Mouse (Mus musculus): ENCODE measurements at regions not wholly inside any gene's neighbourhood (a gene's known extent, or its start where the extent isn't known, plus 50 kb on each side); places are given as distances from the start of the nearest gene placed in this dataset.

DNA sequence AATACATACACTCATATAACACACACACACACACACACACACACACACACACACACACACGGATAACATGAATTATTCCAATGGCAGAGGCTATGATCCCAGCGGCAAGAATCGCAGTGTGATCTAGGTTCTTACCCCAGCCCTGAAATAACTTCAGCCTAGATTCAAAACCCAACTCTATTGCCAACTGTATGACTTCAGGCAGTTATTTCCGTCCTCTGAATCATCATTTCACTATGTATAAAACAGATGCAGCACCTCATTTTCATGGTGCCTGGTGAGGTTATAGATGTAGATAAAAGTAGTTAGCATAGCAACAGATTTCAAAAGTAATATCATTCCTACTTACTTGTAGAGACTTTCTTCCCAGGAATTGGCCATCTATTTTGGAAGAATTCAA is 61.0 kb upstream of the Tnfsf11 start:
- no peak for DNase-seq

DNA sequence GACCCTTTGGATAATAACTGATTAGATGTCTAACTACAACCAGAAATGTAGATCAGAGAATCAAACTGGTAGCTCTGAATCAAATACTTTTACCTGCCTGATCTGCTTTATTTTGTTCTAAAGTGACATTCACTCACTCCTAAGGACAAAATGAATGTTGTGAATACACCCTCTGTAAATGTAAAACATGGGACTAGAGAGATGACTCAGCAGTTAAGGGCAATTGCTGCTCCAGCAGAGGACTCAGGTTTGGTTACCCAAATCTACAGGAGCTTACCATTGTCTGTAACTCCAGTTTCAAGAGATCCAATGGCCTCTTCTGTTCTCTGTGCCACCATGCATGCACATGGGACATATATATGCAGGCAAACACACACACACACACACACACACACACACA is 57.0 kb upstream of the Tnfsf11 start:
- DNase-seq, result no peak

DNA sequence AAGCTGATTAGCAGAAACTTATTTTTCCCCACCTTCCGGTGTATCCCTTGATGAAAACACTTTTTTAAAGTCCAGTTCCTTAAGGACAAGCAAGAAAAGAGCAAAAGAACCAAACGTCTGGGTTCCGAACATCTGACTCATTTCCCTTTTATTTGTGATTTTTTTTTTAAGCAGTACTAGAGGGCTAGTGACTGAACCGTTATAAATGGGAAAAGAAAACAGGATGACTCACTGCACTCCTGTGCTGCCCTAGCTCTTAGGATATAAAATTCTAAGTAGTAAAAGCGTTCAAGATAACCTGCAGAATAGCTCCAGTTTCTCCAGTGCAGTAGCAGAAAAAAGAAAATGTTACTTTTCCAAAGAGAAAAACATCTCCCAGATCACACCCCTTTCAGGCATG is 55.3 kb upstream of the Tnfsf11 start:
- no peak for DNase-seq

Measured in retina, postnatal 1 day (tissue).